Mouse (Mus musculus) thymus, adult 2 months (tissue): Measurements from ENCODE around the gene Epm2aip1.

Source experiments
- CTCF ChIP-seq: fragments of 200-500 bp; IDR thresholded peaks from 2 replicates; pipeline ENCODE4 v1.5.1; 2012; ENCODE audit warnings: mild to moderate bottlenecking, control low read depth, low read length, moderate library complexity, borderline replicate concordance; ENCODE audit not compliant: control insufficient read depth, poor library complexity, insufficient read depth; ENCODE audit errors: extremely low read depth
- POLR2A ChIP-seq: fragments of 200-500 bp; IDR thresholded peaks from 2 replicates; pipeline ENCODE4 v1.6.1; 2012; ENCODE audit warnings: mild to moderate bottlenecking, low read length, control low read depth, moderate library complexity; ENCODE audit not compliant: control insufficient read depth, poor library complexity, insufficient read depth; ENCODE audit errors: extremely low read depth

GRCm38 (mm10) chr9:111289294-111289831 lies 17.6 kb downstream of the Epm2aip1 start:
- TF ChIP-seq CTCF (no peak), POLR2A (no peak)
